Mouse (Mus musculus) thymus, adult 2 months (tissue): ENCODE data around the gene Carnmt1.

Source experiments
- CTCF ChIP-seq: fragments of 200-500 bp; IDR thresholded peaks from 2 replicates; pipeline ENCODE4 v1.5.1; 2012; ENCODE audit warnings: mild to moderate bottlenecking, control low read depth, low read length, moderate library complexity, borderline replicate concordance; ENCODE audit not compliant: control insufficient read depth, poor library complexity, insufficient read depth; ENCODE audit errors: extremely low read depth
- POLR2A ChIP-seq: fragments of 200-500 bp; IDR thresholded peaks from 2 replicates; pipeline ENCODE4 v1.6.1; 2012; ENCODE audit warnings: mild to moderate bottlenecking, low read length, control low read depth, moderate library complexity; ENCODE audit not compliant: control insufficient read depth, poor library complexity, insufficient read depth; ENCODE audit errors: extremely low read depth

DNA sequence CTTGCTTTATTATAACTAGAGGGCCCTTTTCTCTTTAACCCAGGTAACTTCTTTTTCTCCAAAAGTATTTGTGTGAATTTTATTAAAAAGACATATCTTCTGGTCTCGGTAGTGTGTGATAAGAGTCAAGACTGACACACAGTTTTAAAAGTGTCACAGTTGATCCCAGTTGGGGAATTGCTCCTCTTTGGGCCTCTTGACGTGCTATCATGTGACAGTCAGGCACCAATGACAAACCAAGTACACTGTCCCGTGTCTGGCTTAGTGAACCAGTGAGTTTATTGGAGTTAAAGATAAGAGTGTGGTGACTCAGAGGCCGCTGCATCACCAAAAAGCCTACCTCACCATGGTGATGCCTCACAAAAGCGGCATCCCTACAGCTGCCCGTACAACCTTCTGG is 26.5 kb upstream of the Carnmt1 start:
- TF ChIP-seq CTCF = no peak
- TF ChIP-seq POLR2A = no peak
